Mouse (Mus musculus) skeletal muscle tissue, postnatal 0 days (tissue): ENCODE data around the gene Epo. TPM values are rescaled to one million over a fixed set of nuclear protein-coding genes. Genes with fewer than 3 reads are reported as not detected.

Source experiments
- microRNA-seq, 2 experiments: library from miRNA; unstranded; fragments of <30 nt; microRNA quantifications; one replicate each; pipeline ENCODE4; 2016
- polyA plus RNA-seq: library from polyadenylated mRNA; unstranded; fragments of >200 nt; fragmentation: Nextera tagmentation; extraction: Ambion mirVana; gene quantifications from 2 replicates; pipeline ENCODE4 v1.2.1, GENCODE M21; 2015

Epo gene
- not detected in 2 replicates for polyA plus RNA-seq

GRCm38 (mm10) chr5:137533117-137533827 is at the start of gene Epo, which contains the start of gene Gnb2:
Gene Epo (minus strand): TSS chr5:137533242.
Gene Gnb2 (minus strand): TSS chr5:137533510.

GRCm38 (mm10) chr5:137569665-137570064 is 36.6 kb upstream of the Epo start, which contains the start of gene Tfr2:
Gene Tfr2 (plus strand): TSS chr5:137569840.

GRCm38 (mm10) chr5:137553411-137553837 is 20.4 kb upstream of the Epo start, which contains the start of gene Actl6b:
Gene Actl6b (plus strand): TSS chr5:137553517.

GRCm38 (mm10) chr5:137518436-137518835 is 14.6 kb downstream of the Epo start, which contains the start of gene Gigyf1:
Gene Gigyf1 (plus strand): TSS chr5:137518548.

GRCm38 (mm10) chr5:137501709-137502666 is 31.1 kb downstream of the Epo start, which contains the start of gene Pop7:
Gene Pop7 (minus strand): TSS chr5:137502518.

GRCm38 (mm10) chr5:137476964-137477363 is 56.1 kb downstream of the Epo start, which contains the start of gene Zan:
Gene Zan (minus strand): TSS chr5:137477064.

Small RNA genes lying within 50 kb of the gene (microRNA-seq; reads per million reads assigned to microRNA genes)
- gene Mir6418 = 0.85 to 1.0 reads per million in 2 experiments

Other genes with a start within 250 kb of the Epo start
- gene Ache, start 245.7 kb downstream of the Epo start, polyA plus RNA-seq = 60.2 and 65.7 TPM in 2 replicates
- gene Ufsp1, start 238.6 kb downstream of the Epo start, polyA plus RNA-seq = 35.6 and 36.9 TPM in 2 replicates
- 25.9 and 33.5 TPM in 2 replicates for gene Srrt, start 225.6 kb downstream of the Epo start, polyA plus RNA-seq
- 32.3 and 38.1 TPM in 2 replicates for gene Trip6, start 218.8 kb downstream of the Epo start, polyA plus RNA-seq
- 4.4 and 5.0 TPM in 2 replicates for gene Slc12a9, start 199.6 kb downstream of the Epo start, polyA plus RNA-seq
- 16.1 and 17.8 TPM in 2 replicates for gene Ephb4, start 183.1 kb downstream of the Epo start, polyA plus RNA-seq
- gene Zan, start 56.2 kb downstream of the Epo start, polyA plus RNA-seq = 0.11 and 0.18 TPM in 2 replicates
- gene Pop7, start 30.7 kb downstream of the Epo start, polyA plus RNA-seq = 29.4 and 30.6 TPM in 2 replicates
- gene Gigyf1, start 14.7 kb downstream of the Epo start, polyA plus RNA-seq = 6.7 and 7.4 TPM in 2 replicates
- gene Gnb2, start 268 bp upstream of the Epo start, polyA plus RNA-seq = 242 and 289 TPM in 2 replicates
- gene Actl6b, start 20.3 kb upstream of the Epo start, polyA plus RNA-seq = not detected in 2 replicates
- 0.33 and 0.40 TPM in 2 replicates for gene Tfr2, start 36.6 kb upstream of the Epo start, polyA plus RNA-seq
- gene Mospd3, start 67.8 kb upstream of the Epo start, polyA plus RNA-seq = 22.7 and 27.7 TPM in 2 replicates
- 237 and 321 TPM in 2 replicates for gene Pcolce, start 80.5 kb upstream of the Epo start, polyA plus RNA-seq
- 0.21 and 0.44 TPM in 2 replicates for gene Fbxo24, start 95.8 kb upstream of the Epo start, polyA plus RNA-seq
- gene Lrch4, start 95.9 kb upstream of the Epo start, polyA plus RNA-seq = 17.9 and 19.9 TPM in 2 replicates
- 3.1 and 4.4 TPM in 2 replicates for gene Gm20605, start 95.9 kb upstream of the Epo start, polyA plus RNA-seq
- 2.5 and 3.3 TPM in 2 replicates for gene Sap25, start 108.1 kb upstream of the Epo start, polyA plus RNA-seq
- 0.81 and 3.8 TPM in 2 replicates for gene Irs3, start 112.5 kb upstream of the Epo start, polyA plus RNA-seq
- gene Agfg2, start 151.5 kb upstream of the Epo start, polyA plus RNA-seq = 4.1 and 7.5 TPM in 2 replicates
- 0.17 and 0.22 TPM in 2 replicates for gene Nyap1, start 208.4 kb upstream of the Epo start, polyA plus RNA-seq
- 150 and 163 TPM in 2 replicates for gene Tsc22d4, start 212.5 kb upstream of the Epo start, polyA plus RNA-seq
- gene Ppp1r35, start 245.6 kb upstream of the Epo start, polyA plus RNA-seq = 13.6 and 19.4 TPM in 2 replicates